In the genomic region with DNA sequence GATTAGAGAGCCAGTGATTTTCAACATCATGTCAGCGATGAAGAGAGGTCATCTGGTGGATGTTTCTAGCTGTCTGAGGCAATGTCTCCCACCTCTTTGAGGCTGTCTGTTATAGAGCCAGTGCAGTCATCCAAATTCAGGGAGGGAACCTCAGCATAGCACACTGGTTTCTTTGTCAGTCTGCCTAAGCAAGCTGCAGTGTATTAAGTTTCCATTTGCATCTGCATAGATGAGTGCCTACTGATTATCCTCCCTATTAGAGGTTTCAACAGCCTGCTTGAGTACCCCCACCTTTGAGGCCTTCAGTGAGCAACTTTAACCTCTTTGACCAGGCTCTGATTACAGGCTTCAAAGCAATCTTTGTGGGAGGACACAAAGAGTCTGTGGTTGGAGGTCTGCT, we compare ENCODE assay signal across 22 mouse cellular contexts. TPM values are rescaled to one million over a fixed set of nuclear protein-coding genes. Genes with fewer than 3 reads are reported as not detected.
DNase-seq lines count a peak whose midpoint lies in the region; ATAC-seq and TF ChIP-seq lines count a peak whose summit lies in the region.
"Had no signal": no experiment of that assay in that cellular context is flagged by ENCODE, and none has a peak within 500 bp of the region (broad histone marks: within the 10 kb centered on the region; RNA-seq: fewer than 3 reads in every experiment).

No protein-coding gene starts in this region.

- H3K9me3 ChIP-seq in kidney, embryonic 15.5 days (replicated peaks) = no peaks in the 10 kb centered on the region
- no peaks in the 10 kb centered on the region for H3K9me3 ChIP-seq in embryonic facial prominence, embryonic 14.5 days (ENCODE audit: control insufficient read depth, low read length)
- no peaks in the 10 kb centered on the region for H3K9me3 ChIP-seq in forebrain, postnatal 0 days (ENCODE audit: low read length)
- H3K9me3 ChIP-seq: hindbrain, embryonic 15.5 days; liver, embryonic 13.5 days; lung, embryonic 15.5 days; stomach, embryonic 15.5 days had no signal

- H3K4me2 ChIP-seq in kidney, embryonic 15.5 days = no peak overlapping the region
- H3K4me2 ChIP-seq in embryonic facial prominence, embryonic 14.5 days (ENCODE audit: low read depth, low read length) = no peak overlapping the region
- no peak overlapping the region for H3K4me2 ChIP-seq in forebrain, postnatal 0 days (ENCODE audit: low read depth)
- H3K4me2 ChIP-seq: hindbrain, embryonic 15.5 days; liver, embryonic 13.5 days; lung, embryonic 15.5 days; stomach, embryonic 15.5 days had no signal

- no peak for TF ChIP-seq CTCF in forebrain, postnatal 0 days (IDR thresholded peaks at IDR 0.05; ENCODE audit: low read depth)

- no peaks in the 10 kb centered on the region for H3K27me3 ChIP-seq in kidney, embryonic 15.5 days
- H3K27me3 ChIP-seq in embryonic facial prominence, embryonic 14.5 days (replicated peaks; ENCODE audit: control insufficient read depth, insufficient read depth, low read length) = no peaks in the 10 kb centered on the region
- H3K27me3 ChIP-seq in forebrain, postnatal 0 days (ENCODE audit: insufficient read depth, low read length) = no peaks in the 10 kb centered on the region
- H3K27me3 ChIP-seq: hindbrain, embryonic 15.5 days; liver, embryonic 13.5 days; lung, embryonic 15.5 days; stomach, embryonic 15.5 days had no signal

- H3K36me3 ChIP-seq in kidney, embryonic 15.5 days = no peaks in the 10 kb centered on the region
- no peaks in the 10 kb centered on the region for H3K36me3 ChIP-seq in embryonic facial prominence, embryonic 14.5 days (ENCODE audit: control insufficient read depth, insufficient read depth, low read length)
- H3K36me3 ChIP-seq in forebrain, postnatal 0 days (ENCODE audit: insufficient read depth) = no peaks in the 10 kb centered on the region
- H3K36me3 ChIP-seq: hindbrain, embryonic 15.5 days; liver, embryonic 13.5 days; lung, embryonic 15.5 days; stomach, embryonic 15.5 days had no signal

- H3K27ac ChIP-seq in kidney, embryonic 15.5 days = no peak overlapping the region
- no peak overlapping the region for H3K27ac ChIP-seq in embryonic facial prominence, embryonic 14.5 days (replicated peaks; ENCODE audit: low read depth, low read length)
- no peak overlapping the region for H3K27ac ChIP-seq in forebrain, postnatal 0 days (ENCODE audit: low read depth, low read length)
- H3K27ac ChIP-seq: gastrocnemius, adult 2 months; hindbrain, embryonic 15.5 days; liver, embryonic 13.5 days; lung, embryonic 15.5 days; macrophage; stomach, embryonic 15.5 days had no signal

- no peak overlapping the region for H3K4me3 ChIP-seq in kidney, embryonic 15.5 days (replicated peaks)
- no peak overlapping the region for H3K4me3 ChIP-seq in embryonic facial prominence, embryonic 14.5 days (ENCODE audit: low read depth, low read length)
- H3K4me3 ChIP-seq in forebrain, postnatal 0 days (ENCODE audit: low read depth, low read length) = no peak overlapping the region
- H3K4me3 ChIP-seq: gastrocnemius, adult 2 months; hindbrain, embryonic 15.5 days; liver, embryonic 13.5 days; lung, embryonic 15.5 days; stomach, embryonic 15.5 days had no signal

- H3K9ac ChIP-seq in kidney, embryonic 15.5 days = no peak overlapping the region
- H3K9ac ChIP-seq in embryonic facial prominence, embryonic 14.5 days (ENCODE audit: low read depth, low read length) = no peak overlapping the region
- H3K9ac ChIP-seq in forebrain, postnatal 0 days = no peak overlapping the region
- H3K9ac ChIP-seq: hindbrain, embryonic 15.5 days; liver, embryonic 13.5 days; lung, embryonic 15.5 days; stomach, embryonic 15.5 days had no signal

- ATAC-seq in kidney, embryonic 15.5 days (replicated peaks; ENCODE audit: low FRiP score) = peak; percentile 96
- peak; percentile 55; the same call in 1 of the 2 replicates for ATAC-seq in embryonic facial prominence, embryonic 14.5 days (ENCODE audit: low read depth)
- peak; percentile 36 for ATAC-seq in forebrain, postnatal 0 days

- WGBS in kidney, embryonic 15.5 days = 48% methylated on average over 1 of the region's 1 CpGs
- WGBS in embryonic facial prominence, embryonic 14.5 days = 44% methylated on average over 1 of the region's 1 CpGs
- 19% methylated on average over 1 of the region's 1 CpGs for WGBS in forebrain, postnatal 0 days

- no peaks in the 10 kb centered on the region for H3K4me1 ChIP-seq in kidney, embryonic 15.5 days
- no peaks in the 10 kb centered on the region for H3K4me1 ChIP-seq in embryonic facial prominence, embryonic 14.5 days (ENCODE audit: control insufficient read depth, insufficient read depth, low read length)
- no peaks in the 10 kb centered on the region for H3K4me1 ChIP-seq in forebrain, postnatal 0 days (ENCODE audit: insufficient read depth)
- H3K4me1 ChIP-seq: hindbrain, embryonic 15.5 days; liver, embryonic 13.5 days; lung, embryonic 15.5 days; stomach, embryonic 15.5 days had no signal

- DNase-seq in kidney, adult 11 months = no peak
- DNase-seq in ZHBTc4 (ENCODE audit: low read depth, low spot score) = peak; percentile 24
- peak; percentile 40 for DNase-seq in embryonic facial prominence, embryonic 14.5 days (ENCODE audit: low spot score)
- no peak for DNase-seq in forebrain, postnatal 0 days
- DNase-seq in left cerebral cortex, adult 9 months (ENCODE audit: low spot score in 2 of 2) = no peak
- DNase-seq in urinary bladder, postnatal 36 days (ENCODE audit: low spot score in 2 of 2) = no peak
- DNase-seq: cerebellum, adult 9-11 months; gastrocnemius, adult 2 months; heart, adult 18-20 months; kidney, adult 18-20 months; liver, embryonic 13.5 days; spleen, adult 18-20 months had no signal

RNA-seq across cellular contexts. Expression of a gene that starts 17.1 kb away (rescaled TPM):
- 0.12 and 0.19 TPM in 2 replicates for polyA plus RNA-seq in kidney, embryonic 15.5 days (2015; fragmentation: Nextera tagmentation; extraction: Ambion mirVana)
- polyA plus RNA-seq in embryonic facial prominence, embryonic 14.5 days (2014; fragmentation: Nextera tagmentation; extraction: Ambion mirVana) = 0.13 and 0.21 TPM in 2 replicates
- total RNA-seq in forebrain, postnatal 0 days (2014; rRNA removed) = not detected in 2 replicates
- polyA plus RNA-seq in forebrain, postnatal 0 days (2015; fragmentation: Nextera tagmentation; extraction: Ambion mirVana) = not detected in 2 replicates
- total RNA-seq: adrenal gland, adult 18-20 months; ES-E14; gastrocnemius, adult 2 months; heart, adult 18-20 months; layer of hippocampus, adult 18-20 months; left cerebral cortex, adult 18-20 months; midbrain, postnatal 0 days had no signal
- polyA plus RNA-seq: liver, embryonic 13.5 days; macrophage; midbrain, postnatal 0 days had no signal

Comparison
In these comparisons a context has a peak if more than half of its experiments do, and no peak if none do; other contexts are left out.
1. ATAC-seq: peak in every context shown above with its lines; median percentile 96 in kidney, embryonic 15.5 days; 55 in embryonic facial prominence, embryonic 14.5 days; 36 in forebrain, postnatal 0 days.
2. DNase-seq: peak in ZHBTc4 (single experiment) and embryonic facial prominence, embryonic 14.5 days (single experiment); none in kidney, adult 11 months (single experiment), forebrain, postnatal 0 days (single experiment), left cerebral cortex, adult 9 months (0 of 2) and urinary bladder, postnatal 36 days (0 of 2).